Mouse (Mus musculus): Measurements from ENCODE around the gene Speer4c.
"Not testable (repeated sequence)": the region's sequence is repeated elsewhere in the genome, so short reads cannot be mapped to it uniquely, and the experiment has no call there.

GRCm38 (mm10) chr5:15690822-15691221 lies 23.2 kb downstream of the Speer4c start:
- TF ChIP-seq CTCF, POLR2A (IDR thresholded peaks at IDR 0.05; ENCODE audit: extremely low read depth, insufficient read depth, low read length): not testable (repeated sequence)
